Mouse (Mus musculus) small intestine, adult 10 weeks (tissue): ENCODE measurements around the gene Gm49027. TPM values are rescaled to one million over a fixed set of nuclear protein-coding genes. Genes with fewer than 3 reads are reported as not detected.

Experiments used
- polyA plus RNA-seq: library from polyadenylated mRNA; stranded (reverse); fragments of 350-450 nt; fragmentation: Illumina TruSeq; extraction: RNeasy Lipid Tissue Mini Kit (QIAGEN cat#74804); gene quantifications from one replicate; pipeline ENCODE4 v1.2.3, GENCODE M21; 2014; ENCODE audit warnings: low replicate concordance

The Gm49027 gene
- polyA plus RNA-seq: not detected

GRCm38 (mm10) chr5:123525281-123525680 is at the start of gene Gm49027:
Gene Gm49027 (minus strand): TSS chr5:123525488.

GRCm38 (mm10) chr5:123572357-123573186 is 47.3 kb upstream of the Gm49027 start, which contains the start of gene Vps33a:
Gene Vps33a (minus strand): TSS chr5:123573038.

GRCm38 (mm10) chr5:123523692-123524392 is 1.4 kb downstream of the Gm49027 start, which contains the start of gene Diablo:
Gene Diablo (minus strand): TSS chr5:123524176.

GRCm38 (mm10) chr5:123510160-123510559 is 15.1 kb downstream of the Gm49027 start, which contains the start of gene B3gnt4:
Gene B3gnt4 (plus strand): TSS chr5:123510460.

GRCm38 (mm10) chr5:123489112-123489785 is 36.0 kb downstream of the Gm49027 start, which contains the start of the genes Lrrc43 and Il31:
Gene Lrrc43 (plus strand): TSS chr5:123489305.
Gene Il31 (minus strand): TSS chr5:123489489.

Other genes with a start within 250 kb of the Gm49027 start
- gene Bcl7a, start 181.7 kb downstream of the Gm49027 start, polyA plus RNA-seq: 2.0 TPM
- gene Mlxip, start 130.7 kb downstream of the Gm49027 start, polyA plus RNA-seq: 10.8 TPM
- not detected for gene Lrrc43, start 36.2 kb downstream of the Gm49027 start, polyA plus RNA-seq
- gene Il31, start 36.0 kb downstream of the Gm49027 start, polyA plus RNA-seq: not detected
- not detected for gene B3gnt4, start 15.0 kb downstream of the Gm49027 start, polyA plus RNA-seq
- 60.3 TPM for gene Diablo, start 1.3 kb downstream of the Gm49027 start, polyA plus RNA-seq
- 8.2 TPM for gene Vps33a, start 47.5 kb upstream of the Gm49027 start, polyA plus RNA-seq
- 20.2 TPM for gene Clip1, start 159.1 kb upstream of the Gm49027 start, polyA plus RNA-seq
- gene Zcchc8, start 195.6 kb upstream of the Gm49027 start, polyA plus RNA-seq: 153 TPM
- 285 TPM for gene Rsrc2, start 223.9 kb upstream of the Gm49027 start, polyA plus RNA-seq
- gene Kntc1, start 224.2 kb upstream of the Gm49027 start, polyA plus RNA-seq: 5.7 TPM